Mouse (Mus musculus) midbrain, postnatal 0 days (tissue): ENCODE measurements at regions not wholly inside any gene's neighbourhood (a gene's known extent, or its start where the extent isn't known, plus 50 kb on each side); places are given as distances from the start of the nearest gene placed in this dataset.

ENCODE experiments used
- ATAC-seq: fragments of 200-750 bp; cut with Nextera tagmentation; 2 replicates; pipeline ENCODE4 v1.8.0; 2017; ENCODE audit warnings: moderate number of reproducible peaks, mild to moderate bottlenecking, moderate TSS enrichment, moderate library complexity; ENCODE audit not compliant: low FRiP score
- DNase-seq: peaks from one replicate; pipeline ENCODE4 v3.0.0-alpha.2; 2015; ENCODE audit warnings: low spot score
- H3K27ac ChIP-seq: fragments of 300-500 bp; sonication (generic); 2 replicates; pipeline ENCODE4 v1.5.1; 2014; ENCODE audit warnings: low read depth, mild to moderate bottlenecking, low read length, mixed read lengths
- H3K27me3 ChIP-seq: fragments of 300-500 bp; sonication (generic); 2 replicates; pipeline ENCODE4 v1.6.1; 2014; ENCODE audit warnings: low read length, control low read depth, mixed read lengths; ENCODE audit not compliant: insufficient read depth
- H3K36me3 ChIP-seq: fragments of 300-500 bp; sonication (generic); 2 replicates; pipeline ENCODE4 v1.6.1; 2014; ENCODE audit warnings: low read length, control low read depth, mixed read lengths; ENCODE audit not compliant: insufficient read depth
- H3K4me1 ChIP-seq: fragments of 300-500 bp; sonication (generic); 2 replicates; pipeline ENCODE4 v1.6.1; 2014; ENCODE audit warnings: mild to moderate bottlenecking, control low read depth, antibody characterized with exemption, low read length, mixed read lengths; ENCODE audit not compliant: insufficient read depth
- H3K4me2 ChIP-seq: fragments of 300-500 bp; sonication (generic); 2 replicates; pipeline ENCODE4 v1.6.1; 2014; ENCODE audit warnings: low read depth, mild to moderate bottlenecking, low read length, mixed read lengths; ENCODE audit not compliant: poor library complexity, severe bottlenecking
- H3K4me3 ChIP-seq: fragments of 300-500 bp; sonication (generic); 2 replicates; pipeline ENCODE4 v1.5.1; 2014; ENCODE audit warnings: low read depth, mild to moderate bottlenecking, low read length, moderate library complexity
- H3K9ac ChIP-seq: fragments of 300-500 bp; sonication (generic); replicated peaks from 2 replicates; pipeline ENCODE4 v1.6.1; 2014; ENCODE audit warnings: mild to moderate bottlenecking, low read length, moderate library complexity, mixed read lengths; ENCODE audit not compliant: poor library complexity, severe bottlenecking
- H3K9me3 ChIP-seq: fragments of 300-500 bp; sonication (generic); 2 replicates; pipeline ENCODE4 v1.6.1; 2016; ENCODE audit warnings: low read length, control low read depth
- CTCF ChIP-seq: IDR thresholded peaks from 2 replicates; pipeline ENCODE4 v1.5.1; 2016; ENCODE audit warnings: antibody characterized with exemption, mild to moderate bottlenecking
- WGBS: fragments of 180-500 bp; shearing (Covaris S2); extraction: QIAGEN DNeasy Blood & Tissue Kit; methylation state at CpG from one replicate; pipeline ENCODE4 v1.1.7; 2014; 5-methylcytosine and 5-hydroxymethylcytosine counted together

- H3K4me2 ChIP-seq = no peak overlapping the region
- no peak overlapping the region for H3K4me3 ChIP-seq
- TF ChIP-seq CTCF = peak; percentile 67
- ATAC-seq = no peak
- H3K27me3 ChIP-seq = no peaks in the 10 kb centered on the region
- no peak overlapping the region for H3K27ac ChIP-seq
- H3K9ac ChIP-seq = no peak overlapping the region
- WGBS = 57% methylated on average over 4 of the region's 4 CpGs
- no peaks in the 10 kb centered on the region for H3K9me3 ChIP-seq
- H3K4me1 ChIP-seq = no peaks in the 10 kb centered on the region
- no peaks in the 10 kb centered on the region for H3K36me3 ChIP-seq
- peak; percentile 72 for DNase-seq
Measured at GRCm38 (mm10) chr14:78225677-78226076, 82.2 kb downstream of the Tnfsf11 start.

DNA sequence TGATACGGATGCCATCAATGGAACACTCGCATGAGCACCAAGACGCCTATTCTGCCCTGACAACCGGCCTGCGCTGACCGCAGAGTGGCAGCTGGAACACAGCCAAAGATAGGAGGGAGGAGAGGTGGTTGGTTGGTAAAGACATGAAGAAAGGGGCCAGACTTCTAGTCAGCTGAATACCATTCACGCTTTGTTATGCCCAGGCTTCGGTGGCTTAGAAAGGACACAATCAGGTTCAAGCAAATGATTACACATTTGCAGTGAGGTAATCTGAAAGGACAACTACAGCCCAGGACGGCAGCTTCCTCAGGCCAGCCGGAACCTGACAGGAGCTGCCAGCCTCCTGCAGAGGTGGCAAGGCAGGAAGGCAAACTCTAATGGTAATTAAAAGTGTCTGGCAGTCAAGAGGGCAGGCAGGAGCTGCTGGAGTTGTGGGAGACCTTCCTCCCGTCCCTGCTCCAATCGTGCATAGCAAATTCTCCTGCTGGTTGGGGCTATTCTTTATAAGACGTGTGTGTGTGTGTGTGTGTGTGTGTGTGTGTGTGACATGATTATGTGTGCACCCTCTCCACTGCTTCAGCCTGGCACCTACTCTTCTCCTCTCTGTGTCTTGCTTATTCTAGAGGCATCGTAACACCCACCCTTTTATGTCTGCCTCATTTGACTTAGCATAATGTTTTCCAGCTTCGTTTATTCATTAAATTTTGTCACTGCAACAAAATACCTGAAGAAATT, 91.4 kb downstream of the Tnfsf11 start:
- ATAC-seq = peak; percentile 60; the same call in 1 of the 2 replicates
- DNase-seq = peak; percentile 68
- peak overlapping the region; percentile 19; the same call in 1 of the 2 replicates for H3K9ac ChIP-seq
- H3K4me2 ChIP-seq = no peak overlapping the region
- H3K27me3 ChIP-seq = no peaks in the 10 kb centered on the region
- no peak overlapping the region for H3K27ac ChIP-seq
- H3K4me1 ChIP-seq = peaks cover 5% of the 10 kb centered on the region; the same call in 1 of the 2 replicates
- no peak overlapping the region for H3K4me3 ChIP-seq
- no peaks in the 10 kb centered on the region for H3K36me3 ChIP-seq
- no peaks in the 10 kb centered on the region for H3K9me3 ChIP-seq
- no peak for TF ChIP-seq CTCF
- WGBS = 29% methylated on average over 15 of the region's 15 CpGs

DNA sequence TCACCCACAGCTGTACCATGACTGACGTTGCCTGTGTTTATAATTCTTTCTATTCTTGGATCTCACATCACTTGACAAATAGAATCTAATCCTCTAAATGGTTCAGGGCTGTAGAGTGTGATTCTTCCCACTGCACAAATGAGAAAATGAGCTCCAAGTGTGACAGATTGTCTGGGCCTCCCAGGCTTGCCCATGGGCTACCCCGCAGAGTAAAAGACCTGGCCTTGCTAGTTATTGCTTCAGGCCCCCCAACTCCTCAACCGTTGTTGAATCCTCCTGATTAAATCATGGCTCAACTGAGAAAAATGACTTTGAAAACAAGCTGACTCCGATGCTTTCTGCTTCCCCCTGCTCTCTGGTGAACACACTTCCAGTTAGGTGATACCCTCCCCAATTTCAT, 92.4 kb downstream of the Tnfsf11 start:
- H3K27me3 ChIP-seq = no peaks in the 10 kb centered on the region
- H3K36me3 ChIP-seq = no peaks in the 10 kb centered on the region
- DNase-seq = peak; percentile 21
- no peak for ATAC-seq
- TF ChIP-seq CTCF = no peak
- WGBS = 45% methylated on average over 4 of the region's 4 CpGs
- H3K27ac ChIP-seq = no peak overlapping the region
- H3K4me1 ChIP-seq = peaks cover 5% of the 10 kb centered on the region; the same call in 1 of the 2 replicates
- H3K9ac ChIP-seq = no peak overlapping the region
- no peaks in the 10 kb centered on the region for H3K9me3 ChIP-seq
- no peak overlapping the region for H3K4me3 ChIP-seq
- no peak overlapping the region for H3K4me2 ChIP-seq

DNA sequence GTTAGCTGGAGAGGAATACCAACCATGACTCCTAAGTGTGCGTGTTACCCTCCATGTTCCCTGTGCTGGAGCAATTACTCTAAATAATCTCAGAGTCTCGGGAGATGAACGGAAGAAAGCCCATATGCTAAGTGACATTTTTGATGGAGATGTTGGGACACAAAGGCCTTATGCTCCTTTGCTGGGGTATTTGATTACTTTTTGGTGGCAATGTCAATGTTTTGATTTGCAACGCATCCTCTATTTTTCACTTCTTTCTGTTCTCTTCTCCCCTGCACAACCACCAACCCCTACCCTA, 103.3 kb downstream of the Tnfsf11 start:
- H3K9ac ChIP-seq = no peak overlapping the region
- no peaks in the 10 kb centered on the region for H3K27me3 ChIP-seq
- H3K36me3 ChIP-seq = no peaks in the 10 kb centered on the region
- 96% methylated on average over 4 of the region's 4 CpGs for WGBS
- no peak overlapping the region for H3K4me2 ChIP-seq
- 0 out of 2 replicates have a peak, but pooled peaks cover 3% of the 10 kb centered on the region for H3K4me1 ChIP-seq
- no peak for TF ChIP-seq CTCF
- H3K4me3 ChIP-seq = no peak overlapping the region
- no peak for ATAC-seq
- H3K9me3 ChIP-seq = no peaks in the 10 kb centered on the region
- H3K27ac ChIP-seq = peak overlapping the region; percentile 38; the same call in 1 of the 2 replicates
- no peak for DNase-seq

DNA sequence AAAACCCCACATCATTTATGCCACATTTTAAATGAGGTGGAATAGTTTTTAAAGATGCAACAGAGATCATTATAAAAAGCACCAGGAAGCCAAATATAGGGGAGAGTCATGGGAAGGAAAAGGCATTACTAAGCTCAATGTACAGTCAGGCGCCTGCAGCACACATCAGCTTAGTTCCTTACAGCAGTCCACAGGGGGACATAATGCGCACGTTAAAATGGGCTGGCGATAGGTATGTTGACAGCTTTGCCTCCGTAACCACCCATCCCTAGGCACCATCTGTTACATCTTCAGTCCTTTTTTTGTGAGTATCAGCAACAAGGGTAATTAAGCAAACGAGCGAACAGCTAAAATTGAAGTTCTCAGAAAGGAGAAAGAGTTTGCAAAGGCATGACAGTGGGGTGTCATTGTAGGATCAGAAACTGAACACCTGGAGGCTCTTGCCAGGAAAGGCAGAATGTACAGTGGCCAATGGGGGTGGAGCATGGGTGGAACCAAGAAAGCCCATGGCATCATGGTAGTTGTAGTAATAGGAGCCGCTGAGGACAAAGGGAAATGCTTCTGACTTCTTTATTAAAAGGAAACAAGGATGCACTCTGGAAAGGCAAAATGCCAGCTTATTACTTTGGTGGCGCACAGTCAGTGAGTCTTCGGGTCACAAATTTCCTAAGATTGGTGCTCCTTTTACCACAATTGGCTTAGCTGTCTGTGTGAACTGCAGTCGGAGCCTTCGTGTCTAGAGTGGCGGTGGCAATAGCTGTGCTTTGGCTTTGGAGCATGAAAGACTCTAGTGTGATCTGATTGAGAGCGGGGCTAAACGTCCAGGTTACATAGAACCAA, 103.9 kb downstream of the Tnfsf11 start:
- Histone ChIP-seq H3K4me3 (no peak overlapping the region), H3K36me3 (no peaks in the 10 kb centered on the region), H3K9ac (no peak overlapping the region), H3K4me2 (no peak overlapping the region), H3K4me1 (0 out of 2 replicates have a peak, but pooled peaks cover 3% of the 10 kb centered on the region), H3K9me3 (no peaks in the 10 kb centered on the region), H3K27ac (peak overlapping the region; percentile 38; the same call in 1 of the 2 replicates), H3K27me3 (no peaks in the 10 kb centered on the region)
- no peak for TF ChIP-seq CTCF
- ATAC-seq = peak; percentile 84
- peak; percentile 83 for DNase-seq
- WGBS = 72% methylated on average over 15 of the region's 15 CpGs

GRCm38 (mm10) chr14:78202781-78203180, 105.1 kb downstream of the Tnfsf11 start:
- DNase-seq (no peak), ATAC-seq (no peak)
- WGBS = 88% methylated on average over 1 of the region's 1 CpGs
- Histone ChIP-seq H3K4me3 (no peak overlapping the region), H3K36me3 (no peaks in the 10 kb centered on the region), H3K4me1 (0 out of 2 replicates have a peak, but pooled peaks cover 3% of the 10 kb centered on the region), H3K4me2 (no peak overlapping the region), H3K27ac (no peak overlapping the region), H3K9ac (no peak overlapping the region), H3K9me3 (no peaks in the 10 kb centered on the region), H3K27me3 (no peaks in the 10 kb centered on the region)
- peak; percentile 60 for TF ChIP-seq CTCF
